Mouse (Mus musculus): ENCODE results near the gene Timm8a2.
A peak's percentile ranks its signal among the peaks of the same experiment; 100 is the strongest.

Timm8a2 gene

GRCm38 (mm10) chr14:122034451-122034850, at the start of gene Timm8a2:
TSS of gene Timm8a2 (plus strand) at chr14:122034674.
- DNase-seq (ENCODE audit: inconsistent ontology term) = no peak

- no peak for DNase-seq (ENCODE audit: inconsistent ontology term)
These were observed 49.0 kb upstream of the Timm8a2 start for GRCm38 (mm10) chr14:121985477-121985876.

- DNase-seq (ENCODE audit: inconsistent ontology term) = no peak
These were observed 48.4 kb upstream of the Timm8a2 start for GRCm38 (mm10) chr14:121986028-121986427.

GRCm38 (mm10) chr14:121987287-121987686, 47.2 kb upstream of the Timm8a2 start:
- peak; percentile 38 for DNase-seq (ENCODE audit: inconsistent ontology term)

- DNase-seq (ENCODE audit: inconsistent ontology term) = no peak
These were observed 46.8 kb upstream of the Timm8a2 start for GRCm38 (mm10) chr14:121987691-121988090.

GRCm38 (mm10) chr14:121989331-121989730, 45.1 kb upstream of the Timm8a2 start:
- no peak for DNase-seq (ENCODE audit: inconsistent ontology term)

- DNase-seq (ENCODE audit: inconsistent ontology term) = no peak
These were observed 44.6 kb upstream of the Timm8a2 start for GRCm38 (mm10) chr14:121989869-121990268.

GRCm38 (mm10) chr14:121990897-121991296, 43.6 kb upstream of the Timm8a2 start:
- DNase-seq (ENCODE audit: inconsistent ontology term) = no peak

- DNase-seq (ENCODE audit: inconsistent ontology term) = no peak
These were observed 42.6 kb upstream of the Timm8a2 start for GRCm38 (mm10) chr14:121991921-121992320.

- no peak for DNase-seq (ENCODE audit: inconsistent ontology term)
These were observed 41.8 kb upstream of the Timm8a2 start for GRCm38 (mm10) chr14:121992395-121993280.

GRCm38 (mm10) chr14:121993616-121994015, 40.9 kb upstream of the Timm8a2 start:
- no peak for DNase-seq (ENCODE audit: inconsistent ontology term)

GRCm38 (mm10) chr14:121994171-121994700, 40.2 kb upstream of the Timm8a2 start:
- DNase-seq (ENCODE audit: inconsistent ontology term) = no peak

GRCm38 (mm10) chr14:121994846-121995556, 39.5 kb upstream of the Timm8a2 start:
- DNase-seq (ENCODE audit: inconsistent ontology term) = no peak

- no peak for DNase-seq (ENCODE audit: inconsistent ontology term)
These were observed 39.0 kb upstream of the Timm8a2 start for GRCm38 (mm10) chr14:121995557-121995870.

GRCm38 (mm10) chr14:121996786-121997185, 37.7 kb upstream of the Timm8a2 start:
- no peak for DNase-seq (ENCODE audit: inconsistent ontology term)

GRCm38 (mm10) chr14:121999455-121999854, 35.0 kb upstream of the Timm8a2 start:
- DNase-seq (ENCODE audit: inconsistent ontology term) = no peak

- no peak for DNase-seq (ENCODE audit: inconsistent ontology term)
These were observed 33.9 kb upstream of the Timm8a2 start for GRCm38 (mm10) chr14:122000346-122001105.

- DNase-seq (ENCODE audit: inconsistent ontology term) = no peak
These were observed 32.2 kb upstream of the Timm8a2 start for GRCm38 (mm10) chr14:122002224-122002623.

- no peak for DNase-seq (ENCODE audit: inconsistent ontology term)
These were observed 30.7 kb upstream of the Timm8a2 start for GRCm38 (mm10) chr14:122003812-122004211.

GRCm38 (mm10) chr14:122008261-122008660, 26.2 kb upstream of the Timm8a2 start:
- DNase-seq (ENCODE audit: inconsistent ontology term) = no peak

GRCm38 (mm10) chr14:122009502-122009901, 25.0 kb upstream of the Timm8a2 start:
- no peak for DNase-seq (ENCODE audit: inconsistent ontology term)

GRCm38 (mm10) chr14:122010301-122010700, 24.2 kb upstream of the Timm8a2 start:
- no peak for DNase-seq (ENCODE audit: inconsistent ontology term)
